Mouse (Mus musculus): ENCODE measurements around the gene Bmpr1b.

DNA sequence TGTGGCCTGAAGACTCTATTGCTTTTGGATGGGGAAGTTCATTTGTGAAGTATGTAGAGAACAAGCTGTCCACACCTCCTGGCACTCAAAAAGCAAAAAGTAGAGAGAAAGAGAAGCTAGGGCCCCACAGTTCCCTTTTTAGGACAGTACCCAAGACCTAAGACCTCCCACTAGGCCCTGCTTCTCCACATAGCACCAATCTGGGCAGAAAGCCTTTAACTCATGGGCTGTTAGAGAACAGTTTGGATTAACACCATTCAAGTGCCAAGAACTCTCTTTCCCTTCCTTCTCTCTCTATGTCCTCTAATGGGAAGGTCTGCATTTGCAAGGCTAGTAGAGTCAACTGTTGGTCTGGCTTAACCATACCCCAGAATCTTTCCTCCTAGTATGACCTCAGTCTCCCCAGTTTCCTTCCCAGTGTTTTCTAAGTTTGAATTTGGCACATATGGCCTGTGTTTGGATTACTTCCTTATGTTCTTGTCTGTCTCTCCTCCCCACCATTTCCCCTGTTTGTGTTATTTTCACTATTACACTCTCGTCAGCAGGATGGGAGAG, 102.4 kb downstream of the Bmpr1b start:
- TF ChIP-seq POLR2A (IDR thresholded peaks at IDR 0.05; ENCODE audit: borderline replicate concordance, extremely low read depth, low read depth, low read length) (no peak), CTCF (IDR thresholded peaks at IDR 0.05; ENCODE audit: insufficient read depth, low read length) (no peak)

Measured in lung, adult 2 months (tissue).